Mouse (Mus musculus) left cerebral cortex, adult 18-20 months (tissue): ENCODE data around the gene Olfm4. TPM values are rescaled to one million over a fixed set of nuclear protein-coding genes. Genes with fewer than 3 reads are reported as not detected.
A peak's percentile ranks its signal among the peaks of the same experiment; 100 is the strongest.

Experiments used
- DNase-seq, 2 experiments: peaks; one replicate each; pipeline ENCODE4 v3.0.0; 2021 to 2022; ENCODE audit warnings: low spot score in 2 of 2, mixed read lengths in 1 of 2
- total RNA-seq, 2 experiments: library from RNA; stranded (reverse); gene quantifications; 2 replicates each; pipeline ENCODE4 v1.2.3; 2021

Gene Olfm4
- total RNA-seq, 2 experiments from 2014 or later: 0.37 to 0.56 TPM

- DNase-seq: peak; percentile 23 to 33
Observed at GRCm38 (mm10) chr14:80026078-80026477, 42.2 kb downstream of the Olfm4 start.

GRCm38 (mm10) chr14:80029297-80030001 lies 45.6 kb downstream of the Olfm4 start:
- no peak for DNase-seq

GRCm38 (mm10) chr14:80039645-80040272 lies 55.9 kb downstream of the Olfm4 start:
- no peak for DNase-seq

GRCm38 (mm10) chr14:80046104-80046734 lies 62.3 kb downstream of the Olfm4 start:
- no peak for DNase-seq

- DNase-seq: no peak
Observed at GRCm38 (mm10) chr14:80047368-80048101, 63.7 kb downstream of the Olfm4 start.

- DNase-seq: no peak
Observed at GRCm38 (mm10) chr14:80055725-80056124, 71.8 kb downstream of the Olfm4 start.

- no peak for DNase-seq
Observed at GRCm38 (mm10) chr14:80061686-80062085, 77.8 kb downstream of the Olfm4 start.

- DNase-seq: no peak
Observed at GRCm38 (mm10) chr14:80062896-80063295, 79.0 kb downstream of the Olfm4 start.

GRCm38 (mm10) chr14:80070580-80070979 lies 86.7 kb downstream of the Olfm4 start:
- no peak for DNase-seq

Other genes with a start within 250 kb of the Olfm4 start
- 10 to 100 TPM; 47.9 to 63.1 TPM for gene Pcdh8, start 212.8 kb upstream of the Olfm4 start, total RNA-seq